21 mouse cellular contexts compared by ENCODE assay signal in genomic region chr10:72676550-72676949, GRCm38 (mm10). TPM values are rescaled to one million over a fixed set of nuclear protein-coding genes. Genes with fewer than 3 reads are reported as not detected.
DNase-seq lines count a peak whose midpoint lies in the region; ATAC-seq and TF ChIP-seq lines count a peak whose summit lies in the region.
"Had no signal": no experiment of that assay in that cellular context is flagged by ENCODE, and none has a peak within 500 bp of the region (broad histone marks: within the 10 kb centered on the region; RNA-seq: fewer than 3 reads in every experiment).

No protein-coding gene starts in this region.

- peaks cover 2 to 12% of the 10 kb centered on the region in 2 experiments for H3K36me3 ChIP-seq in CH12.LX (replicated peaks in 1 of 2; ENCODE audit: control insufficient read depth in 1 of 2, insufficient read depth in 1 of 2, low read length in 1 of 2)
- H3K36me3 ChIP-seq in liver, embryonic 11.5 days (ENCODE audit: control insufficient read depth, insufficient read depth, low read length): peaks cover 10% of the 10 kb centered on the region

- peak; percentile 52 for DNase-seq in CH12.LX (ENCODE audit: extremely low read depth)
- peak; percentile 52 for DNase-seq in c-Kit-positive CD71-positive TER-119-positive erythroid progenitor cells, embryonic 14.5 days (ENCODE audit: low spot score)
- DNase-seq in liver, embryonic 11.5 days (ENCODE audit: low spot score): no peak
- DNase-seq in kidney, adult 18-20 months: no peak
- DNase-seq in gastrocnemius, adult 8-10 months (ENCODE audit: low spot score in 2 of 2): no peak
- no peak for DNase-seq in kidney, adult 11 months
- DNase-seq in kidney, postnatal 4 days: no peak
- DNase-seq: B cell, adult 2 months; cerebellum, adult 9-10 months; gastrocnemius, postnatal 25 days; heart, adult 2 months; heart, postnatal 36 days; kidney, adult 2 months; kidney, postnatal 14 days; right cerebral cortex, postnatal 25 days; thymus, postnatal 14 days had no signal

- TF ChIP-seq POLR2A in CH12.LX (IDR thresholded peaks at IDR 0.05; ENCODE audit: low read depth, low read length): 0 out of 2 replicates have a peak, but pooled peaks have one; percentile 13

- H3K4me2 ChIP-seq in CH12.LX (ENCODE audit: insufficient read depth, low read depth, poor library complexity, severe bottlenecking): no peak overlapping the region
- no peak overlapping the region for H3K4me2 ChIP-seq in liver, embryonic 11.5 days
- H3K4me2 ChIP-seq: hindbrain, embryonic 15.5 days; midbrain, embryonic 11.5 days had no signal

- WGBS in liver, embryonic 11.5 days: 50% methylated on average over 1 of the region's 1 CpGs

- H3K4me1 ChIP-seq in CH12.LX (ENCODE audit: control insufficient read depth in 1 of 2, insufficient read depth in 2 of 2): peaks cover 7 to 17% of the 10 kb centered on the region in 2 experiments; a peak in 2 of 4 replicates
- peaks cover 6% of the 10 kb centered on the region for H3K4me1 ChIP-seq in liver, embryonic 11.5 days (replicated peaks; ENCODE audit: control insufficient read depth, insufficient read depth, low read length)
- H3K4me1 ChIP-seq: forebrain, embryonic 10.5 days; hindbrain, embryonic 15.5 days had no signal

- no peak for TF ChIP-seq CTCF in CH12.LX (conservative IDR thresholded peaks at IDR 0.05 in 1 of 2, IDR thresholded peaks at IDR 0.05 in 1 of 2; ENCODE audit: low read depth in 2 of 2, low read length in 2 of 2)

- no peak for TF ChIP-seq RAD21 in CH12.LX (IDR thresholded peaks at IDR 0.05; ENCODE audit: low read depth, low read length)

- H3K27ac ChIP-seq in CH12.LX (ENCODE audit: insufficient read depth, low read depth): no peak overlapping the region
- H3K27ac ChIP-seq in liver, embryonic 11.5 days (ENCODE audit: low read depth, low read length): no peak overlapping the region
- H3K27ac ChIP-seq: forebrain, embryonic 10.5 days; heart, adult 2 months; hindbrain, embryonic 15.5 days had no signal

- dilution Hi-C loops in CH12.LX (cut with MboI; ENCODE audit: extremely low pct_ligation_motif_present, extremely low pct_unique_long_range_greater_than_20kb, low sequenced_read_pairs): no loop called here

- no peak overlapping the region for H3K4me3 ChIP-seq in CH12.LX (replicated peaks in 1 of 3; ENCODE audit: low read depth in 2 of 3, low read length in 2 of 3, poor library complexity in 1 of 3)
- no peak overlapping the region for H3K4me3 ChIP-seq in liver, embryonic 11.5 days (ENCODE audit: low read depth, low read length)
- H3K4me3 ChIP-seq: forebrain, embryonic 10.5 days; heart, adult 2 months; hindbrain, embryonic 15.5 days had no signal

- no peaks in the 10 kb centered on the region for H3K27me3 ChIP-seq in CH12.LX (replicated peaks)
- H3K27me3 ChIP-seq in liver, embryonic 11.5 days (replicated peaks; ENCODE audit: control insufficient read depth, insufficient read depth, low read length): no peaks in the 10 kb centered on the region
- H3K27me3 ChIP-seq: hindbrain, embryonic 15.5 days; Patski had no signal

- in situ Hi-C loops in CH12.LX (cut with MboI; ENCODE audit: low pct_ligation_motif_present, low pct_unique_long_range_greater_than_20kb, low sequenced_read_pairs): no loop called here

- TF ChIP-seq EP300 in CH12.LX (IDR thresholded peaks at IDR 0.05; ENCODE audit: low read length): no peak

- H3K79me2 ChIP-seq in CH12.LX (replicated peaks; ENCODE audit: control insufficient read depth, extremely low read depth, insufficient read depth, poor library complexity, severe bottlenecking): no peaks in the 10 kb centered on the region

- peak; percentile 92 for ATAC-seq in liver, embryonic 11.5 days (replicated peaks; ENCODE audit: low FRiP score)
- peak; percentile 33; the same call in 1 of the 2 replicates for ATAC-seq in megakaryocyte, adult 5-6 weeks (ENCODE audit: poor library complexity, severe bottlenecking)
- ATAC-seq: Patski had no signal

- no peak overlapping the region for H3K9ac ChIP-seq in CH12.LX (ENCODE audit: insufficient read depth, low read depth)
- H3K9ac ChIP-seq in liver, embryonic 11.5 days (ENCODE audit: low read depth, low read length): no peak overlapping the region
- H3K9ac ChIP-seq: hindbrain, embryonic 15.5 days had no signal

- H3K9me3 ChIP-seq in CH12.LX (replicated peaks; ENCODE audit: low read length): peaks cover 2% of the 10 kb centered on the region
- no peaks in the 10 kb centered on the region for H3K9me3 ChIP-seq in liver, embryonic 11.5 days (ENCODE audit: control insufficient read depth, low read length)
- H3K9me3 ChIP-seq: forebrain, embryonic 10.5 days; hindbrain, embryonic 15.5 days had no signal

TF ChIP-seq in CH12.LX, 34 proteins besides CTCF, POLR2A, EP300 and RAD21:
- TF ChIP-seq JUN (IDR thresholded peaks at IDR 0.05; ENCODE audit: insufficient read depth, low read depth, low read length) (no peak), ZMIZ1 (IDR thresholded peaks at IDR 0.05; ENCODE audit: low read depth, low read length) (peak; percentile 70; the same call in 1 of the 2 replicates), MXI1 (IDR thresholded peaks at IDR 0.05; ENCODE audit: low read depth, low read length) (no peak), TBP (conservative IDR thresholded peaks at IDR 0.05; ENCODE audit: low read depth, low read length) (0 out of 2 replicates have a peak, but pooled peaks have one; percentile 44), MAX (IDR thresholded peaks at IDR 0.05; ENCODE audit: low read length) (no peak), MYC (IDR thresholded peaks at IDR 0.05; ENCODE audit: low read depth, low read length) (no peak), ELF1 (IDR thresholded peaks at IDR 0.05; ENCODE audit: low read depth, low read length) (no peak), NELFE (IDR thresholded peaks at IDR 0.05; ENCODE audit: low read depth, low read length) (no peak)

RNA-seq across cellular contexts. Expression of gene Zwint, which starts 21.9 kb away (rescaled TPM):
- total RNA-seq in CH12.LX (2012; rRNA removed) (173 and 208 TPM in 2 replicates), CH12.LX (2014; rRNA removed) (248 and 266 TPM in 2 replicates)
- 257 and 268 TPM in 2 replicates for polyA plus RNA-seq in CH12.LX (2012; ENCODE audit: insufficient read length, low read depth)
- 292 and 308 TPM in 2 replicates for polyA plus RNA-seq in liver, embryonic 11.5 days (2014; fragmentation: Nextera tagmentation; extraction: Ambion mirVana)
- 39.2 and 44.3 TPM in 2 replicates for total RNA-seq in megakaryocyte, adult 5-6 weeks (2015)
- 91.8 and 102 TPM in 2 replicates for total RNA-seq in megakaryocyte, adult 5-6 weeks (2017)
- 10 to 100 TPM; 28.8 to 34.9 (median 33.3) TPM for total RNA-seq in gastrocnemius, adult 8-10 months (2022)

Comparison
In these comparisons a context has a peak if more than half of its experiments do, and no peak if none do; other contexts are left out.
1. DNase-seq: peak in CH12.LX (single experiment) and c-Kit-positive CD71-positive TER-119-positive erythroid progenitor cells, embryonic 14.5 days (single experiment); none in liver, embryonic 11.5 days (single experiment), kidney, adult 18-20 months (single experiment), gastrocnemius, adult 8-10 months (0 of 2), kidney, adult 11 months (single experiment) and kidney, postnatal 4 days (0 of 2).